Mouse (Mus musculus) forebrain, embryonic 12.5 days (tissue): ENCODE data around the gene Rpusd2. TPM values are rescaled to one million over a fixed set of nuclear protein-coding genes. Genes with fewer than 3 reads are reported as not detected.
"Not testable (repeated sequence)": the region's sequence is repeated elsewhere in the genome, so short reads cannot be mapped to it uniquely, and the experiment has no call there.

Experiments
- ATAC-seq: fragments of 200-750 bp; cut with Nextera tagmentation; 2 replicates; pipeline ENCODE4 v1.8.0; 2017; ENCODE audit warnings: moderate TSS enrichment; ENCODE audit not compliant: low FRiP score
- H3K27ac ChIP-seq: fragments of 300-500 bp; sonication (generic); 2 replicates; pipeline ENCODE4 v1.5.1; 2016; ENCODE audit warnings: mild to moderate bottlenecking
- H3K27me3 ChIP-seq: fragments of 300-500 bp; sonication (generic); 2 replicates; pipeline ENCODE4 v1.6.1; 2016; ENCODE audit warnings: mild to moderate bottlenecking
- H3K36me3 ChIP-seq: fragments of 300-500 bp; sonication (generic); replicated peaks from 2 replicates; pipeline ENCODE4 v1.6.1; 2016; ENCODE audit warnings: mild to moderate bottlenecking
- H3K4me1 ChIP-seq: fragments of 300-500 bp; sonication (generic); 2 replicates; pipeline ENCODE4 v1.6.1; 2016
- H3K4me2 ChIP-seq: fragments of 300-500 bp; sonication (generic); 2 replicates; pipeline ENCODE4 v1.6.1; 2016; ENCODE audit warnings: mild to moderate bottlenecking, moderate library complexity
- H3K4me3 ChIP-seq: fragments of 300-500 bp; sonication (generic); replicated peaks from 2 replicates; pipeline ENCODE4 v1.5.1; 2016; ENCODE audit warnings: mild to moderate bottlenecking
- H3K9ac ChIP-seq: fragments of 300-500 bp; sonication (generic); 2 replicates; pipeline ENCODE4 v1.6.1; 2016; ENCODE audit warnings: mild to moderate bottlenecking
- H3K9me3 ChIP-seq: fragments of 300-500 bp; sonication (generic); 2 replicates; pipeline ENCODE4 v1.6.1; 2016
- WGBS: fragments of 180-500 bp; shearing (Covaris S2); methylation state at CpG from one replicate; pipeline ENCODE4 v1.1.7; 2016; 5-methylcytosine and 5-hydroxymethylcytosine counted together
- polyA plus RNA-seq: library from polyadenylated mRNA; unstranded; fragments of >200 nt; fragmentation: Nextera tagmentation; extraction: Ambion mirVana; gene quantifications from 2 replicates; pipeline ENCODE4 v1.2.1, GENCODE M21; 2016

The Rpusd2 gene
- 7.0 and 7.7 TPM in 2 replicates for polyA plus RNA-seq

GRCm38 (mm10) chr2:119034656-119035396, at the start of gene Rpusd2:
Gene Rpusd2, plus strand, starts transcription at chr2:119034790.
- peak within 1 kb of the TSS; percentile 88 for H3K9ac ChIP-seq
- peak within 1 kb of the TSS; percentile 78 for H3K4me2 ChIP-seq
- H3K4me3 ChIP-seq: peak within 1 kb of the TSS; percentile 94
- H3K27me3 ChIP-seq: no peaks in the 10 kb centered on the region
- no peaks in the 10 kb centered on the region for H3K9me3 ChIP-seq
- peak; percentile 98 for ATAC-seq
- peaks cover 18% of the 10 kb centered on the region for H3K4me1 ChIP-seq
- peak within 1 kb of the TSS; percentile 96 for H3K27ac ChIP-seq
- under 1% methylated on average over 49 of the region's 49 CpGs for WGBS
- peaks cover 29% of the 10 kb centered on the region for H3K36me3 ChIP-seq

GRCm38 (mm10) chr2:118995490-118995889, 39.1 kb upstream of the Rpusd2 start:
- Histone ChIP-seq H3K27me3 (peaks cover 19% of the 10 kb centered on the region; the same call in 1 of the 2 replicates), H3K4me3 (no peak overlapping the region), H3K9ac (no peak overlapping the region), H3K9me3 (no peaks in the 10 kb centered on the region), H3K36me3 (no peaks in the 10 kb centered on the region), H3K4me2 (no peak overlapping the region), H3K27ac (0 out of 2 replicates have a peak overlapping the region, but pooled peaks have one; percentile 5), H3K4me1 (peaks cover 18% of the 10 kb centered on the region)
- ATAC-seq: no peak
- 61% methylated on average over 5 of the region's 5 CpGs for WGBS

GRCm38 (mm10) chr2:118995919-118996797, 38.4 kb upstream of the Rpusd2 start:
- H3K27ac ChIP-seq: peak overlapping the region; percentile 31; the same call in 1 of the 2 replicates
- peak overlapping the region; percentile 21; the same call in 1 of the 2 replicates for H3K4me2 ChIP-seq
- no peak overlapping the region for H3K9ac ChIP-seq
- peaks cover 18% of the 10 kb centered on the region for H3K4me1 ChIP-seq
- 37% methylated on average over 16 of the region's 16 CpGs for WGBS
- H3K4me3 ChIP-seq: no peak overlapping the region
- no peaks in the 10 kb centered on the region for H3K9me3 ChIP-seq
- no peaks in the 10 kb centered on the region for H3K36me3 ChIP-seq
- H3K27me3 ChIP-seq: peaks cover 19% of the 10 kb centered on the region; the same call in 1 of the 2 replicates
- ATAC-seq: peak; percentile 57; the same call in 1 of the 2 replicates

- Histone ChIP-seq H3K36me3 (no peaks in the 10 kb centered on the region), H3K27me3 (peaks cover 19% of the 10 kb centered on the region; the same call in 1 of the 2 replicates), H3K9ac (no peak overlapping the region), H3K27ac (0 out of 2 replicates have a peak overlapping the region, but pooled peaks have one; percentile 21), H3K4me1 (peaks cover 18% of the 10 kb centered on the region), H3K4me3 (no peak overlapping the region), H3K4me2 (no peak overlapping the region), H3K9me3 (no peaks in the 10 kb centered on the region)
- ATAC-seq: no peak
- WGBS: 46% methylated on average over 1 of the region's 1 CpGs
Measured at GRCm38 (mm10) chr2:118996798-118997105, 37.8 kb upstream of the Rpusd2 start.

- whole genome bisulfite sequencing: 81% methylated on average over 6 of the region's 6 CpGs
- Histone ChIP-seq H3K4me1 (peaks cover 18% of the 10 kb centered on the region), H3K4me2 (no peak overlapping the region), H3K27me3 (peaks cover 19% of the 10 kb centered on the region; the same call in 1 of the 2 replicates), H3K36me3 (no peaks in the 10 kb centered on the region), H3K9ac (no peak overlapping the region), H3K27ac (no peak overlapping the region), H3K4me3 (no peak overlapping the region), H3K9me3 (no peaks in the 10 kb centered on the region)
- no peak for ATAC-seq
Measured at GRCm38 (mm10) chr2:118998115-118998866, 36.3 kb upstream of the Rpusd2 start.

GRCm38 (mm10) chr2:118999025-118999639, 35.5 kb upstream of the Rpusd2 start:
- Histone ChIP-seq H3K9me3 (no peaks in the 10 kb centered on the region), H3K4me2 (no peak overlapping the region), H3K27ac (no peak overlapping the region), H3K27me3 (peaks cover 19% of the 10 kb centered on the region; the same call in 1 of the 2 replicates), H3K36me3 (no peaks in the 10 kb centered on the region), H3K9ac (no peak overlapping the region), H3K4me1 (peaks cover 18% of the 10 kb centered on the region), H3K4me3 (no peak overlapping the region)
- 66% methylated on average over 3 of the region's 3 CpGs for WGBS
- ATAC-seq: no peak

GRCm38 (mm10) chr2:119006886-119007285, 27.7 kb upstream of the Rpusd2 start:
- Histone ChIP-seq H3K4me3 (no peak overlapping the region), H3K36me3 (no peaks in the 10 kb centered on the region), H3K27me3 (no peaks in the 10 kb centered on the region), H3K9ac (no peak overlapping the region), H3K27ac (no peak overlapping the region), H3K4me2 (no peak overlapping the region), H3K9me3 (no peaks in the 10 kb centered on the region), H3K4me1 (no peaks in the 10 kb centered on the region)
- ATAC-seq: no peak
- WGBS: 90% methylated on average over 7 of the region's 7 CpGs

GRCm38 (mm10) chr2:119009376-119009775, 25.2 kb upstream of the Rpusd2 start:
- no peak overlapping the region for H3K4me2 ChIP-seq
- no peak overlapping the region for H3K27ac ChIP-seq
- ATAC-seq: no peak
- H3K4me3 ChIP-seq: no peak overlapping the region
- WGBS: 97% methylated on average over 2 of the region's 2 CpGs
- no peak overlapping the region for H3K9ac ChIP-seq
- H3K4me1 ChIP-seq: no peaks in the 10 kb centered on the region
- H3K9me3 ChIP-seq: no peaks in the 10 kb centered on the region
- H3K27me3 ChIP-seq: no peaks in the 10 kb centered on the region
- no peaks in the 10 kb centered on the region for H3K36me3 ChIP-seq

- Histone ChIP-seq H3K36me3 (peaks cover 21% of the 10 kb centered on the region), H3K4me2 (no peak overlapping the region), H3K9ac (no peak overlapping the region), H3K27me3 (no peaks in the 10 kb centered on the region), H3K9me3 (no peaks in the 10 kb centered on the region), H3K27ac (no peak overlapping the region), H3K4me3 (no peak overlapping the region), H3K4me1 (peaks cover 9% of the 10 kb centered on the region)
- no peak for ATAC-seq
- WGBS: 83% methylated on average over 7 of the region's 7 CpGs
Measured at GRCm38 (mm10) chr2:119014989-119015388, 19.6 kb upstream of the Rpusd2 start.

GRCm38 (mm10) chr2:119015604-119016180, 18.9 kb upstream of the Rpusd2 start:
- Histone ChIP-seq H3K9me3 (no peaks in the 10 kb centered on the region), H3K36me3 (peaks cover 24% of the 10 kb centered on the region), H3K4me2 (no peak overlapping the region), H3K27ac (no peak overlapping the region), H3K9ac (no peak overlapping the region), H3K4me1 (peaks cover 9% of the 10 kb centered on the region), H3K4me3 (no peak overlapping the region), H3K27me3 (no peaks in the 10 kb centered on the region)
- WGBS: 83% methylated on average over 12 of the region's 12 CpGs
- ATAC-seq: no peak

- not testable (repeated sequence) for H3K4me1 ChIP-seq, H3K4me3 ChIP-seq, H3K9me3 ChIP-seq, H3K27me3 ChIP-seq, H3K9ac ChIP-seq, ATAC-seq, H3K27ac ChIP-seq, H3K4me2 ChIP-seq
- H3K36me3 ChIP-seq: peaks cover 29% of the 10 kb centered on the region
- 89% methylated on average over 4 of the region's 4 CpGs for WGBS
Measured at GRCm38 (mm10) chr2:119016312-119016711, 18.3 kb upstream of the Rpusd2 start.
